Mouse (Mus musculus) forebrain, embryonic 10.5 days (tissue): ENCODE measurements around the gene Vwa3b. TPM values are rescaled to one million over a fixed set of nuclear protein-coding genes. Genes with fewer than 3 reads are reported as not detected.
"Not testable (repeated sequence)": the region's sequence is repeated elsewhere in the genome, so short reads cannot be mapped to it uniquely, and the experiment has no call there.

Source experiments
- DNase-seq: peaks from one replicate; pipeline ENCODE4 v3.0.0-alpha.2; 2017; ENCODE audit warnings: low spot score; ENCODE audit errors: extremely low spot score
- H3K27ac ChIP-seq: fragments of 300-500 bp; sonication (generic); 2 replicates; pipeline ENCODE4 v1.5.1; 2016; ENCODE audit warnings: mild to moderate bottlenecking
- H3K27me3 ChIP-seq: fragments of 300-500 bp; sonication (generic); 2 replicates; pipeline ENCODE4 v1.6.1; 2016; ENCODE audit warnings: mild to moderate bottlenecking; ENCODE audit not compliant: poor library complexity, severe bottlenecking
- H3K36me3 ChIP-seq: fragments of 300-500 bp; sonication (generic); replicated peaks from 2 replicates; pipeline ENCODE4 v1.6.1; 2016; ENCODE audit warnings: mild to moderate bottlenecking, moderate library complexity
- H3K4me1 ChIP-seq: fragments of 300-500 bp; sonication (generic); 2 replicates; pipeline ENCODE4 v1.6.1; 2016
- H3K4me3 ChIP-seq: fragments of 300-500 bp; sonication (generic); 2 replicates; pipeline ENCODE4 v1.5.1; 2016; ENCODE audit warnings: mild to moderate bottlenecking, moderate library complexity
- H3K9me3 ChIP-seq: fragments of 300-500 bp; sonication (generic); 2 replicates; pipeline ENCODE4 v1.6.1; 2016; ENCODE audit warnings: mild to moderate bottlenecking, moderate library complexity
- WGBS: fragments of 180-500 bp; shearing (Covaris S2); methylation state at CpG from one replicate; pipeline ENCODE4 v1.1.7; 2016; 5-methylcytosine and 5-hydroxymethylcytosine counted together
- polyA plus RNA-seq: library from polyadenylated mRNA; unstranded; fragments of >200 nt; fragmentation: Nextera tagmentation; extraction: Ambion mirVana; gene quantifications from 2 replicates; pipeline ENCODE4 v1.2.1, GENCODE M21; 2016

Gene Vwa3b
- polyA plus RNA-seq, 1 experiment from 2014 or later: 0.16 TPM

GRCm38 (mm10) chr1:36996561-36997213, 29.7 kb upstream of the Vwa3b start:
- Histone ChIP-seq H3K27me3 (no peaks in the 10 kb centered on the region), H3K27ac (peak overlapping the region; percentile 25; the same call in 1 of the 2 replicates), H3K4me3 (no peak overlapping the region), H3K4me1 (peaks cover 14% of the 10 kb centered on the region), H3K36me3 (no peaks in the 10 kb centered on the region), H3K9me3 (no peaks in the 10 kb centered on the region)
- 68% methylated on average over 6 of the region's 6 CpGs for WGBS
- no peak for DNase-seq

DNA sequence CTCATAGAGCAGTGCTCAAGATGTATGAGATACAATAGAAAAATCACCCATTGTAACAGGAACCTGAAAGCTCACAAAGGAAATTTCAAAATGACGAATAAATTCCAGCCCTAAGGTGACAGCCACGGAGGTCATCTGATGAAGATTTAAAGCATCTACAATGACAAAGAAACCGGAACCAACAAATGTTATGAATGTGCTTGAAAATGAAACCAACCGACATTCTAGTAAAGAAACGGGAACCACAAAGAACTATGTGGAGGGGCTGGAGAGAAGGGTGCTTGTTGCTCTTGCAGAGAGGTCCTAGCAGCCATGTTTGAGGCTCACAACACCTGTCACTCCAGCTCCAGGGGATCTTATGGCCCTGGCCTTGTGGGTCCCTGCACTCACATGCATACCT, 26.1 kb upstream of the Vwa3b start:
- 87% methylated on average over 5 of the region's 5 CpGs for WGBS
- no peaks in the 10 kb centered on the region for H3K9me3 ChIP-seq
- H3K27ac ChIP-seq: no peak overlapping the region
- H3K4me3 ChIP-seq: no peak overlapping the region
- peaks cover 18% of the 10 kb centered on the region for H3K4me1 ChIP-seq
- DNase-seq: no peak
- no peaks in the 10 kb centered on the region for H3K36me3 ChIP-seq
- no peaks in the 10 kb centered on the region for H3K27me3 ChIP-seq

GRCm38 (mm10) chr1:37001636-37002315, 24.6 kb upstream of the Vwa3b start:
- Histone ChIP-seq H3K27me3 (no peaks in the 10 kb centered on the region), H3K4me1 (peaks cover 13% of the 10 kb centered on the region), H3K36me3 (no peaks in the 10 kb centered on the region), H3K9me3 (no peaks in the 10 kb centered on the region), H3K27ac (no peak overlapping the region), H3K4me3 (no peak overlapping the region)
- no peak for DNase-seq
- 36% methylated on average over 7 of the region's 7 CpGs for WGBS

- no peak overlapping the region for H3K4me3 ChIP-seq
- DNase-seq: no peak
- H3K4me1 ChIP-seq: peaks cover 9% of the 10 kb centered on the region
- H3K9me3 ChIP-seq: no peaks in the 10 kb centered on the region
- no peaks in the 10 kb centered on the region for H3K36me3 ChIP-seq
- no peak overlapping the region for H3K27ac ChIP-seq
- no peaks in the 10 kb centered on the region for H3K27me3 ChIP-seq
- WGBS: 85% methylated on average over 3 of the region's 3 CpGs
Observed at GRCm38 (mm10) chr1:37002316-37003008, 23.9 kb upstream of the Vwa3b start.

DNA sequence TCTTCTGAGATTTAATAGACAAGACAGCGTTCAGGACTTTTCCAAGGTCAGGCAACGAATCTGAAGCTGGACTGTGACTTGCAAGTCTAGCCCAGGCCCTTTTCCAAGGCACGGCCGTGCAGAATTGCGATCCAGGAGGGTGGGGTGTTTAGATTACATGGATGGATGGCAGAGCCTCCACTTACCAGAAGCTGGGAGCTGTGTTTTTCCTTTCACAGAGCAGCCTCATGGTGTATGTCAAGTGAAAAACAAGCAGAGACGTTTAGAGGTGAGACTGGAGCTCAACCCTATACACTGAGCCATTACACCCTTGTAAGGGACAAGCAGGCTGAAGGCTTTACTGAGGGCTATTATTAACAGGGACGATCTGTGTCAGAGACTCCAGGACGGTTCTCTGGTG, 21.9 kb upstream of the Vwa3b start:
- Histone ChIP-seq H3K9me3 (no peaks in the 10 kb centered on the region), H3K4me3 (no peak overlapping the region), H3K4me1 (peaks cover 9% of the 10 kb centered on the region), H3K27ac (no peak overlapping the region), H3K36me3 (no peaks in the 10 kb centered on the region), H3K27me3 (no peaks in the 10 kb centered on the region)
- WGBS: 88% methylated on average over 8 of the region's 8 CpGs
- DNase-seq: no peak

- no peak overlapping the region for H3K27ac ChIP-seq
- H3K36me3 ChIP-seq: no peaks in the 10 kb centered on the region
- H3K4me1 ChIP-seq: peaks cover 9% of the 10 kb centered on the region
- H3K4me3 ChIP-seq: no peak overlapping the region
- 89% methylated on average over 5 of the region's 5 CpGs for WGBS
- H3K9me3 ChIP-seq: no peaks in the 10 kb centered on the region
- DNase-seq: no peak
- no peaks in the 10 kb centered on the region for H3K27me3 ChIP-seq
Observed at GRCm38 (mm10) chr1:37005036-37005435, 21.4 kb upstream of the Vwa3b start.

- not testable (repeated sequence) for H3K27me3 ChIP-seq, H3K36me3 ChIP-seq, H3K4me1 ChIP-seq, H3K27ac ChIP-seq, H3K9me3 ChIP-seq, H3K4me3 ChIP-seq, DNase-seq
- WGBS: 90% methylated on average over 11 of the region's 11 CpGs
Observed at GRCm38 (mm10) chr1:37006529-37006928, 19.9 kb upstream of the Vwa3b start.

DNA sequence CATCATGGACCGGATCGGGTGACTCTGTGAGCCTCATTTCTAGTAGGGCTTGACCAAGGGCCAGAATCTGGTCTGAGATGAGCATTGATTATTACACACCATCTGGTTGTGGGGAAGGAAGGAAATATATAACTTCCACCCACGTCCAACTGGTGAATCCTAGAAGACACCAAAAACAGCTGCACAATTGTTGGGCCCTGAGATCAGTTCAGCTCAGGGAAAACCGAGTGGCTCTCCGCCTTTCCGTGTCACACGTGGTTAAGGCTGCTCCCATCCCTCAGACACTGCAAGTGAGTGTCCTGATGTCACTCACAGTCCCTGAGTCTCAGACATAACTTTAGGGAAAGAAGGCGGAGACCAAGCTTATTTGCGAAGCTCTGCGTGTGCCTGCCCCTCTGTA, 16.5 kb upstream of the Vwa3b start:
- Histone ChIP-seq H3K4me3 (no peak overlapping the region), H3K9me3 (no peaks in the 10 kb centered on the region), H3K4me1 (no peaks in the 10 kb centered on the region), H3K36me3 (no peaks in the 10 kb centered on the region), H3K27ac (no peak overlapping the region), H3K27me3 (no peaks in the 10 kb centered on the region)
- WGBS: 86% methylated on average over 10 of the region's 10 CpGs
- no peak for DNase-seq

GRCm38 (mm10) chr1:37011626-37012209, 14.7 kb upstream of the Vwa3b start:
- no peak for DNase-seq
- Histone ChIP-seq H3K27me3 (no peaks in the 10 kb centered on the region), H3K4me1 (no peaks in the 10 kb centered on the region), H3K36me3 (no peaks in the 10 kb centered on the region), H3K9me3 (no peaks in the 10 kb centered on the region), H3K27ac (no peak overlapping the region), H3K4me3 (no peak overlapping the region)
- 83% methylated on average over 3 of the region's 3 CpGs for WGBS

GRCm38 (mm10) chr1:37013006-37013405, 13.4 kb upstream of the Vwa3b start:
- no peaks in the 10 kb centered on the region for H3K4me1 ChIP-seq
- WGBS: 95% methylated on average over 2 of the region's 2 CpGs
- no peaks in the 10 kb centered on the region for H3K9me3 ChIP-seq
- H3K4me3 ChIP-seq: no peak overlapping the region
- no peak for DNase-seq
- H3K36me3 ChIP-seq: no peaks in the 10 kb centered on the region
- H3K27ac ChIP-seq: no peak overlapping the region
- no peaks in the 10 kb centered on the region for H3K27me3 ChIP-seq

- Histone ChIP-seq H3K9me3 (no peaks in the 10 kb centered on the region), H3K36me3 (no peaks in the 10 kb centered on the region)
Observed at GRCm38 (mm10) chr1:37013687-37014086, 12.7 kb upstream of the Vwa3b start.

DNA sequence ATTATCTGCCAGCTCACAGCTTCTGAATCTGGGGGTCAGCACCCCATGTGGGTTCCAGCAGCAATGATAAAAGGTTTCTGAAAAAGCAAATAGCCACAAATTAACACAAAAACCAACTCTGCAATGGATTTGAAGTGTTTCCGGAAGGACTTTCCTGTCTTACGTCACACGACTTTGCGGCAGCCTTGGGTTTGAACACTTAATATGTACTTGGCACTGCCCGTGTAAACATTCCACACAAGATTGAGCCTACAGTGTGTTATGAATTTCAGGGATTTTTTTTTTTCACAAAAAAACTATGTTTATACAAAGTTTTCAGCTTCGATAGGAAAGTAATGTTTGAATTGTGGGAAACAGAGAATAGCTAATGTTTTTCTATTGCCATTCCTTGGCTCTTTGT, 7.4 kb upstream of the Vwa3b start:
- DNase-seq: no peak
- 93% methylated on average over 6 of the region's 6 CpGs for WGBS
- H3K27me3 ChIP-seq: no peaks in the 10 kb centered on the region
- no peak overlapping the region for H3K27ac ChIP-seq
- no peak overlapping the region for H3K4me3 ChIP-seq
- no peaks in the 10 kb centered on the region for H3K4me1 ChIP-seq
- H3K36me3 ChIP-seq: no peaks in the 10 kb centered on the region
- H3K9me3 ChIP-seq: no peaks in the 10 kb centered on the region

More at GRCm38 (mm10) chr1:37013687-37014086, 12.7 kb upstream of the Vwa3b start:
- 86% methylated on average over 7 of the region's 7 CpGs for WGBS
- no peak overlapping the region for H3K4me3 ChIP-seq
- H3K4me1 ChIP-seq: no peaks in the 10 kb centered on the region
- no peak for DNase-seq
- no peaks in the 10 kb centered on the region for H3K27me3 ChIP-seq
- H3K27ac ChIP-seq: no peak overlapping the region

GRCm38 (mm10) chr1:37022704-37023103, 3.7 kb upstream of the Vwa3b start:
- Histone ChIP-seq H3K27me3 (no peaks in the 10 kb centered on the region), H3K36me3 (no peaks in the 10 kb centered on the region), H3K4me1 (0 out of 2 replicates have a peak, but pooled peaks cover 6% of the 10 kb centered on the region), H3K27ac (no peak overlapping the region), H3K4me3 (no peak overlapping the region), H3K9me3 (no peaks in the 10 kb centered on the region)
- 87% methylated on average over 2 of the region's 2 CpGs for WGBS
- DNase-seq: no peak
